9 mouse cellular contexts compared by ENCODE assay signal in the genomic region with DNA sequence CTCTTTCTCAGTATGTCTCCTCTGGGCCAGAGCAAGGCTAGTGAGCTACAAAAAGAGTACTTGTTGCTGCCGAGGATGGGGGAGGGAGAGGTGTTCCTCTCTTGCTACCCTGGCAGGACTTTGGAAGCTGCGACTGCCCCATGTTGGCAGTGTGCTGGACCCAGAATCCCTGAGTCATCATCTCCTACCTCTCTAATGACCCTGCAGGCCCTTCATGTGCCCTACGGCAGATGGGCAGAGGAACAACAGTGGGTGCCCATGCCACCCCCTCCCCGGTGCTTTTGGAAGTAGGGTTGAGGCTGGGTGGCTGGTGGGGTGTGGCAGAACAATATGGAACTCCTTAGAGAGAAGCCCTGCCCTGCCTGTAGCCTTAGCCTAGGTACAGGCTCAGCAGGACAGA.
A peak's percentile ranks its signal among the peaks of the same experiment; 100 is the strongest.
DNase-seq lines count a peak whose midpoint lies in the region; ATAC-seq and TF ChIP-seq lines count a peak whose summit lies in the region.
"Had no signal": no experiment of that assay in that cellular context is flagged by ENCODE, and none has a peak within 500 bp of the region (broad histone marks: within the 10 kb centered on the region; RNA-seq: fewer than 3 reads in every experiment).

No protein-coding gene starts in this region.

- peak overlapping the region; percentile 44 for H3K27ac ChIP-seq in forebrain, embryonic 10.5 days
- no peak overlapping the region for H3K27ac ChIP-seq in forebrain, embryonic 11.5 days (ENCODE audit: low read depth, low read length)
- 0 out of 2 replicates have a peak overlapping the region, but pooled peaks have one; percentile 40 for H3K27ac ChIP-seq in kidney, postnatal 0 days
- H3K27ac ChIP-seq: neural tube, embryonic 12.5 days had no signal

- H3K36me3 ChIP-seq in forebrain, embryonic 10.5 days (replicated peaks), result peaks cover 68% of the 10 kb centered on the region
- no peaks in the 10 kb centered on the region; the same call in 1 of the 2 replicates for H3K36me3 ChIP-seq in forebrain, embryonic 11.5 days (ENCODE audit: control insufficient read depth, insufficient read depth, low read length)
- no peaks in the 10 kb centered on the region for H3K36me3 ChIP-seq in kidney, postnatal 0 days (ENCODE audit: insufficient read depth, low read length)

- H3K4me1 ChIP-seq in forebrain, embryonic 10.5 days, result peaks cover 97% of the 10 kb centered on the region
- peaks cover 29% of the 10 kb centered on the region for H3K4me1 ChIP-seq in forebrain, embryonic 11.5 days (replicated peaks; ENCODE audit: control insufficient read depth, insufficient read depth, low read length)
- peaks cover 64% of the 10 kb centered on the region for H3K4me1 ChIP-seq in kidney, postnatal 0 days (replicated peaks; ENCODE audit: insufficient read depth, low read length)

- WGBS in forebrain, embryonic 10.5 days, result 75% methylated on average over 4 of the region's 4 CpGs
- WGBS in forebrain, embryonic 11.5 days, result 74% methylated on average over 4 of the region's 4 CpGs
- 76% methylated on average over 4 of the region's 4 CpGs for WGBS in kidney, postnatal 0 days

- H3K4me2 ChIP-seq in forebrain, embryonic 11.5 days (ENCODE audit: low read depth, low read length, severe bottlenecking), result no peak overlapping the region
- H3K4me2 ChIP-seq in kidney, postnatal 0 days (ENCODE audit: low read length), result no peak overlapping the region
- H3K4me2 ChIP-seq: neural tube, embryonic 12.5 days had no signal

- TF ChIP-seq CTCF in kidney, postnatal 0 days (IDR thresholded peaks at IDR 0.05; ENCODE audit: low read depth), result no peak

- no peak for DNase-seq in forebrain, embryonic 10.5 days (ENCODE audit: extremely low spot score, low spot score)
- DNase-seq in forebrain, embryonic 11.5 days (ENCODE audit: low spot score), result no peak
- DNase-seq in thymus, postnatal 14 days, result peak; percentile 29
- no peak for DNase-seq in thymus, postnatal 10 days (ENCODE audit: low spot score in 2 of 2)
- no peak for DNase-seq in kidney, postnatal 0 days (ENCODE audit: low spot score)
- no peak for DNase-seq in right cerebral cortex, postnatal 36 days (ENCODE audit: low spot score in 2 of 2)
- no peak for DNase-seq in ovary, postnatal 10 days (ENCODE audit: low spot score)

- H3K4me3 ChIP-seq in forebrain, embryonic 10.5 days, result no peak overlapping the region
- H3K4me3 ChIP-seq in forebrain, embryonic 11.5 days (ENCODE audit: low read depth, low read length), result no peak overlapping the region
- no peak overlapping the region for H3K4me3 ChIP-seq in kidney, postnatal 0 days (replicated peaks; ENCODE audit: low read depth, low read length)
- H3K4me3 ChIP-seq: neural tube, embryonic 12.5 days had no signal

- H3K9ac ChIP-seq in forebrain, embryonic 11.5 days (ENCODE audit: low read length), result no peak overlapping the region
- H3K9ac ChIP-seq in kidney, postnatal 0 days (ENCODE audit: low read depth, low read length), result no peak overlapping the region
- H3K9ac ChIP-seq: neural tube, embryonic 12.5 days had no signal

- no peaks in the 10 kb centered on the region for H3K27me3 ChIP-seq in forebrain, embryonic 10.5 days (ENCODE audit: poor library complexity, severe bottlenecking)
- no peaks in the 10 kb centered on the region for H3K27me3 ChIP-seq in forebrain, embryonic 11.5 days (ENCODE audit: control insufficient read depth, insufficient read depth, low read length)
- no peaks in the 10 kb centered on the region for H3K27me3 ChIP-seq in kidney, postnatal 0 days (ENCODE audit: insufficient read depth, low read length)
- H3K27me3 ChIP-seq: neural tube, embryonic 12.5 days had no signal

- H3K9me3 ChIP-seq in forebrain, embryonic 10.5 days, result no peaks in the 10 kb centered on the region
- no peaks in the 10 kb centered on the region for H3K9me3 ChIP-seq in forebrain, embryonic 11.5 days (ENCODE audit: control insufficient read depth, low read length)
- no peaks in the 10 kb centered on the region for H3K9me3 ChIP-seq in kidney, postnatal 0 days (replicated peaks; ENCODE audit: low read length)
- H3K9me3 ChIP-seq: neural tube, embryonic 12.5 days had no signal

- no peak for ATAC-seq in forebrain, embryonic 11.5 days (replicated peaks; ENCODE audit: low FRiP score)
- ATAC-seq in kidney, postnatal 0 days (replicated peaks; ENCODE audit: low FRiP score, low read depth), result no peak
- no peak for ATAC-seq in activated CD4-positive, CD25-positive, alpha-beta regulatory T cell, adult 4 months
